In genomic region chr17:80480031-80480854, GRCm38 (mm10) we compare ENCODE assay signal across 8 mouse cellular contexts. TPM values are rescaled to one million over a fixed set of nuclear protein-coding genes. Genes with fewer than 3 reads are reported as not detected.
A peak's percentile ranks its signal among the peaks of the same experiment; 100 is the strongest.
DNase-seq lines count a peak whose midpoint lies in the region; ATAC-seq and TF ChIP-seq lines count a peak whose summit lies in the region.

Gene Sos1, minus strand, starts transcription at chr17:80480453.

- H3K27ac ChIP-seq in ES-Bruce4 (ENCODE audit: insufficient read depth, low read length) = peak within 1 kb of the TSS; percentile 86
- H3K27ac ChIP-seq in forebrain, embryonic 12.5 days = peak within 1 kb of the TSS; percentile 98
- H3K27ac ChIP-seq in heart, postnatal 0 days (ENCODE audit: low read depth) = peak within 1 kb of the TSS; percentile 94
- peak within 1 kb of the TSS; percentile 89 for H3K27ac ChIP-seq in liver, embryonic 15.5 days (replicated peaks)
- H3K27ac ChIP-seq in neural tube, embryonic 11.5 days (ENCODE audit: low read depth, low read length) = peak within 1 kb of the TSS; percentile 95
- H3K27ac ChIP-seq in stomach, embryonic 16.5 days (ENCODE audit: low read length) = peak within 1 kb of the TSS; percentile 95

- H3K27me3 ChIP-seq in ES-Bruce4 (ENCODE audit: control insufficient read depth, insufficient read depth, low read length, poor library complexity, severe bottlenecking) = no peaks in the 10 kb centered on the region
- no peaks in the 10 kb centered on the region for H3K27me3 ChIP-seq in forebrain, embryonic 12.5 days
- H3K27me3 ChIP-seq in heart, postnatal 0 days (ENCODE audit: control insufficient read depth, insufficient read depth, low read length) = no peaks in the 10 kb centered on the region
- H3K27me3 ChIP-seq in liver, embryonic 15.5 days = no peaks in the 10 kb centered on the region
- no peaks in the 10 kb centered on the region for H3K27me3 ChIP-seq in neural tube, embryonic 11.5 days (ENCODE audit: control insufficient read depth, insufficient read depth, low read length)
- H3K27me3 ChIP-seq in stomach, embryonic 16.5 days (ENCODE audit: control insufficient read depth, insufficient read depth, low read length) = no peaks in the 10 kb centered on the region

- DNase-seq in c-Kit-positive CD71-positive TER-119-positive erythroid progenitor cells, embryonic 14.5 days (ENCODE audit: low spot score) = peak; percentile 86
- DNase-seq in heart, postnatal 0 days (ENCODE audit: low spot score) = peak; percentile 87
- DNase-seq in kidney, postnatal 36 days = peak; percentile 97 to 98
- peak; percentile 97 for DNase-seq in neural tube, embryonic 11.5 days (ENCODE audit: low spot score)

- ATAC-seq in forebrain, embryonic 12.5 days (ENCODE audit: low FRiP score) = peak; percentile 89
- peak; percentile 79 for ATAC-seq in heart, postnatal 0 days (ENCODE audit: insufficient read depth, low read depth)
- peak; percentile 82 for ATAC-seq in liver, embryonic 15.5 days (ENCODE audit: insufficient read depth)
- ATAC-seq in neural tube, embryonic 11.5 days (ENCODE audit: insufficient read depth, low FRiP score, low TSS enrichment) = peak; percentile 78
- ATAC-seq in stomach, embryonic 16.5 days (ENCODE audit: insufficient read depth, low FRiP score) = peak; percentile 87

- peak within 1 kb of the TSS; percentile 78 for H3K4me2 ChIP-seq in forebrain, embryonic 12.5 days
- peak within 1 kb of the TSS; percentile 67 for H3K4me2 ChIP-seq in heart, postnatal 0 days (ENCODE audit: low read depth, low read length)
- peak within 1 kb of the TSS; percentile 88 for H3K4me2 ChIP-seq in liver, embryonic 15.5 days
- peak within 1 kb of the TSS; percentile 75 for H3K4me2 ChIP-seq in neural tube, embryonic 11.5 days (ENCODE audit: low read depth)
- peak within 1 kb of the TSS; percentile 88 for H3K4me2 ChIP-seq in stomach, embryonic 16.5 days (ENCODE audit: low read depth, low read length)

- TF ChIP-seq EP300 in ES-Bruce4 (IDR thresholded peaks at IDR 0.05; ENCODE audit: insufficient read depth, low read depth, low read length) = peak; percentile 74; the same call in 1 of the 2 replicates
- TF ChIP-seq EP300 in heart, postnatal 0 days (IDR thresholded peaks at IDR 0.05; ENCODE audit: low read depth) = no peak

- H3K4me3 ChIP-seq in ES-Bruce4 (ENCODE audit: low read depth, low read length) = peak within 1 kb of the TSS; percentile 82
- H3K4me3 ChIP-seq in forebrain, embryonic 12.5 days (replicated peaks) = peak within 1 kb of the TSS; percentile 89
- peak within 1 kb of the TSS; percentile 83 for H3K4me3 ChIP-seq in heart, postnatal 0 days (ENCODE audit: low read depth, low read length)
- peak within 1 kb of the TSS; percentile 92 for H3K4me3 ChIP-seq in liver, embryonic 15.5 days (replicated peaks)
- peak within 1 kb of the TSS; percentile 98 for H3K4me3 ChIP-seq in neural tube, embryonic 11.5 days (ENCODE audit: low read depth, low read length)
- H3K4me3 ChIP-seq in stomach, embryonic 16.5 days (replicated peaks; ENCODE audit: low read length) = peak within 1 kb of the TSS; percentile 78

- H3K4me1 ChIP-seq in ES-Bruce4 (ENCODE audit: control insufficient read depth, insufficient read depth, low read length) = no peaks in the 10 kb centered on the region
- peaks cover 34% of the 10 kb centered on the region for H3K4me1 ChIP-seq in forebrain, embryonic 12.5 days
- peaks cover 19% of the 10 kb centered on the region for H3K4me1 ChIP-seq in heart, postnatal 0 days (ENCODE audit: control insufficient read depth, insufficient read depth)
- peaks cover 55% of the 10 kb centered on the region for H3K4me1 ChIP-seq in liver, embryonic 15.5 days (replicated peaks)
- peaks cover 14% of the 10 kb centered on the region for H3K4me1 ChIP-seq in neural tube, embryonic 11.5 days (ENCODE audit: control insufficient read depth, insufficient read depth, low read length)
- H3K4me1 ChIP-seq in stomach, embryonic 16.5 days (ENCODE audit: control insufficient read depth, insufficient read depth, low read length) = peaks cover 15% of the 10 kb centered on the region

- peak within 1 kb of the TSS; percentile 100 for H3K9ac ChIP-seq in ES-Bruce4 (ENCODE audit: low read depth, poor library complexity, severe bottlenecking)
- peak within 1 kb of the TSS; percentile 93 for H3K9ac ChIP-seq in forebrain, embryonic 12.5 days
- peak within 1 kb of the TSS; percentile 92 for H3K9ac ChIP-seq in heart, postnatal 0 days (replicated peaks; ENCODE audit: low read depth, low read length)
- H3K9ac ChIP-seq in liver, embryonic 15.5 days = peak within 1 kb of the TSS; percentile 89
- peak within 1 kb of the TSS; percentile 96 for H3K9ac ChIP-seq in neural tube, embryonic 11.5 days (ENCODE audit: low read length)
- H3K9ac ChIP-seq in stomach, embryonic 16.5 days (ENCODE audit: low read length) = peak within 1 kb of the TSS; percentile 96

- 0% methylated on average over 41 of the region's 90 CpGs for WGBS in forebrain, embryonic 12.5 days
- under 1% methylated on average over 55 of the region's 90 CpGs for WGBS in heart, postnatal 0 days
- under 1% methylated on average over 77 of the region's 90 CpGs for WGBS in liver, embryonic 15.5 days (ENCODE audit: insufficient replicate concordance)
- WGBS in neural tube, embryonic 11.5 days = under 1% methylated on average over 59 of the region's 90 CpGs
- WGBS in stomach, embryonic 16.5 days = under 1% methylated on average over 90 of the region's 90 CpGs

- H3K36me3 ChIP-seq in ES-Bruce4 (ENCODE audit: control insufficient read depth, insufficient read depth, low read length, poor library complexity, severe bottlenecking) = 0 out of 2 replicates have a peak, but pooled peaks cover 4% of the 10 kb centered on the region
- H3K36me3 ChIP-seq in forebrain, embryonic 12.5 days (replicated peaks) = 0 out of 2 replicates have a peak, but pooled peaks cover 6% of the 10 kb centered on the region
- H3K36me3 ChIP-seq in heart, postnatal 0 days (replicated peaks; ENCODE audit: control insufficient read depth, insufficient read depth, low read length) = no peaks in the 10 kb centered on the region
- 0 out of 2 replicates have a peak, but pooled peaks cover 5% of the 10 kb centered on the region for H3K36me3 ChIP-seq in liver, embryonic 15.5 days (replicated peaks)
- no peaks in the 10 kb centered on the region for H3K36me3 ChIP-seq in neural tube, embryonic 11.5 days (ENCODE audit: control insufficient read depth, insufficient read depth, low read length)
- no peaks in the 10 kb centered on the region for H3K36me3 ChIP-seq in stomach, embryonic 16.5 days (ENCODE audit: control insufficient read depth, insufficient read depth, low read length)

- TF ChIP-seq CTCF in ES-Bruce4 (IDR thresholded peaks at IDR 0.05; ENCODE audit: low read depth, low read length) = no peak
- TF ChIP-seq CTCF in heart, postnatal 0 days (IDR thresholded peaks at IDR 0.05; ENCODE audit: low read depth) = no peak

- H3K9me3 ChIP-seq in ES-Bruce4 (replicated peaks; ENCODE audit: control insufficient read depth, insufficient read depth, low read length, poor library complexity, severe bottlenecking) = no peaks in the 10 kb centered on the region
- H3K9me3 ChIP-seq in forebrain, embryonic 12.5 days = no peaks in the 10 kb centered on the region
- no peaks in the 10 kb centered on the region for H3K9me3 ChIP-seq in heart, postnatal 0 days (replicated peaks; ENCODE audit: control insufficient read depth, low read length)
- no peaks in the 10 kb centered on the region for H3K9me3 ChIP-seq in liver, embryonic 15.5 days (replicated peaks)
- H3K9me3 ChIP-seq in neural tube, embryonic 11.5 days (ENCODE audit: control insufficient read depth, low read length) = no peaks in the 10 kb centered on the region
- H3K9me3 ChIP-seq in stomach, embryonic 16.5 days (replicated peaks; ENCODE audit: control insufficient read depth, low read length) = no peaks in the 10 kb centered on the region

- peak; percentile 19 for TF ChIP-seq POLR2A in ES-Bruce4 (IDR thresholded peaks at IDR 0.05; ENCODE audit: insufficient read depth, low read length)

RNA-seq across cellular contexts. Expression of gene Sos1, which starts in this region (rescaled TPM):
- polyA plus RNA-seq in ES-Bruce4 (2011; ENCODE audit: insufficient read depth, insufficient read length, low read depth, missing spikeins) = 40.3 and 43.1 TPM in 2 replicates
- polyA plus RNA-seq in forebrain, embryonic 12.5 days (2016; fragmentation: Nextera tagmentation; extraction: Ambion mirVana) = 7.9 and 8.0 TPM in 2 replicates
- total RNA-seq in heart, postnatal 0 days (2014; rRNA removed; ENCODE audit: low replicate concordance) = 2.6 and 6.6 TPM in 2 replicates
- polyA plus RNA-seq in heart, postnatal 0 days (2015; fragmentation: Nextera tagmentation; extraction: Ambion mirVana) = 1.7 and 1.8 TPM in 2 replicates
- polyA plus RNA-seq in liver, embryonic 15.5 days (2015; fragmentation: Nextera tagmentation; extraction: Ambion mirVana) = 1.1 and 1.2 TPM in 2 replicates
- 10.0 and 10.1 TPM in 2 replicates for polyA plus RNA-seq in neural tube, embryonic 11.5 days (2014; fragmentation: Nextera tagmentation; extraction: Ambion mirVana)
- polyA plus RNA-seq in stomach, embryonic 16.5 days (2015; fragmentation: Nextera tagmentation; extraction: Ambion mirVana) = 3.3 and 3.5 TPM in 2 replicates

Comparison
In these comparisons a context has a peak if more than half of its experiments do, and no peak if none do; other contexts are left out.
1. Peak in every context shown above with its lines: DNase-seq, ATAC-seq, H3K4me3 ChIP-seq and H3K27ac ChIP-seq.